Mouse (Mus musculus) embryonic fibroblast, embryonic 13.5 days (primary cell): ENCODE measurements around the gene Agtr1b. TPM values are rescaled to one million over a fixed set of nuclear protein-coding genes. Genes with fewer than 3 reads are reported as not detected.

Experiments used
- H3K27ac ChIP-seq: 2 replicates; pipeline ENCODE4 v1.5.1; 2012; ENCODE audit warnings: low read length, control low read depth, inconsistent platforms; ENCODE audit not compliant: insufficient read depth
- H3K4me1 ChIP-seq: 2 replicates; pipeline ENCODE4 v1.6.1; 2011; ENCODE audit warnings: low read length; ENCODE audit not compliant: control insufficient read depth, insufficient read depth
- H3K4me3 ChIP-seq: 2 replicates; pipeline ENCODE4 v1.5.1; 2011; ENCODE audit warnings: mild to moderate bottlenecking, control low read depth, low read length; ENCODE audit not compliant: insufficient read depth
- CTCF ChIP-seq: IDR thresholded peaks from 2 replicates; pipeline ENCODE4 v1.5.1; 2011; ENCODE audit warnings: mild to moderate bottlenecking, control low read depth, low read length, moderate library complexity, borderline replicate concordance; ENCODE audit not compliant: insufficient read depth
- POLR2A ChIP-seq: IDR thresholded peaks from 2 replicates; pipeline ENCODE4 v1.6.1; 2011; ENCODE audit warnings: low read depth, mild to moderate bottlenecking, control low read depth, low read length, moderate library complexity
- polyA plus RNA-seq: library from polyadenylated mRNA; stranded (reverse); fragments of >200 nt; gene quantifications from 2 replicates; pipeline ENCODE4 v1.2.4, GENCODE M21; 2011; ENCODE audit warnings: low read depth; ENCODE audit not compliant: missing spikeins, insufficient read length

The Agtr1b gene
- not detected in 2 replicates for polyA plus RNA-seq

DNA sequence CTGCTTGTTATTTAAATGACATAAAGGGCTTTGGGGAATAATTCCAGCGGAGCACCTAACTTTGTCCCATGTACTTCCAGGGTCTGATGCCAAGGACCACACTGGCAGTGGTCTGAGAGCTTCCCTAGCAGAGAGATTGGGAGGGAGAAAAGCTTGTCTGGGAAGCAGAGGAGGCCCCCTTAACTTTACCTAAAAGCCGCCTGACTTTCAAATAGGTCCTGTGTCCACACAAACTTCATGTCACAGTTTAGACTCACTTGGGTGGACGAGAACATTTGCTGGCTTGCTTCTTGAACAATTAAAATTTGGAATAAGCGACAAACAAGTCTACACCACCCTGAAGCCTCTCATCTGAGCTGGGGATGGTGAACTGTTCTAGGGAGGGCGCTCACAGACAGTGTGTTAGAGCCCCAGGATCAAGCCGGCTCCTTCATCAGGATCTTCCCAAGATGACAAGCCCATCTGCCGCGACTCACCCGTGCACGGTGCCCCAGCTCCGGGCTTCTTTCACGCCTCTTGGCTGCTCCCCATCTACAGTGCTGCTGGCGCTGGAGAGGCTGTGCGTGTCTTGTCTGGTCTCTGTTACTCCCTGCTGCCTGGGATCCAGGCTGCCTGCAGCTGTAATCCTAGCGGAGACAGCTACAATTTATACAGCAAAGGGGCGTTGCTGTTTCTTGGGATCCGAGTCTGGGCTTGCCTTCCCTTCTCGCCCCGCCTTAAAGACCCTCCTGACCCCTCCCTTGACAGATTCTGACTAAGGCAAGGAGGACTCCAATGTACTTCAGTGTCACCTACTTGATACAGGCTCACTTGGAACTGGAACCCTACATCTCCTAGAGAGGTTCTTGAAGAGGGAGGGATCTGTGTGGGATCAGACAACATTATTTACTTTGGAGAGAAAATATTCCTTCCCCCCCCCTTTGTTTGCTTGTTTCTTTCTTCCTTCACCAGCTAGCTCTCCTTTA lies at the start of gene Agtr1b:
Gene Agtr1b, minus strand, starts transcription at position 620 of the 965 bp plus-strand sequence.
- no peak within 1 kb of the TSS for H3K4me3 ChIP-seq

DNA sequence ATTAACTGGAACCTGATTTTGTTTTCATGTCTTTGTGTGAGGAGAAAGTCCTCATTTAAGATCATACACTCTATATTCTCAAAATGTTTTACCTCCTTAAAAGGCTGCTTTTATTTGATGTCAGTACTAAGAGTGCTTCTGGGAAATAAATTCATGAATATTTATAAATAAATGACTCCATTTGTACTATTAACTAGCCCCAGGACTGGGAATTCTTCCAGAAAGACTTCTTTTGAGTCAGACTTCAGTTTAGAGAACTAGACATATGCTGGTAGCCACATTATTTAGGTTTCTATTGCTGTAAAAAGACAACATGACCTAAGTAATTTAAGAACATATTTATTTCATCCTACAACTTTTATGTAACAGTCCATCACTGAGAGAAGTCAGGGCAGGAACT lies 13.4 kb downstream of the Agtr1b start:
- H3K27ac ChIP-seq = no peak overlapping the region
- no peak overlapping the region for H3K4me3 ChIP-seq
- TF ChIP-seq POLR2A (no peak), CTCF (no peak)
- H3K4me1 ChIP-seq = no peaks in the 10 kb centered on the region

More for the DNA sequence above, at the start of gene Agtr1b:
- H3K4me1 ChIP-seq = no peaks in the 10 kb centered on the region
- TF ChIP-seq POLR2A (no peak), CTCF (no peak)
- H3K27ac ChIP-seq = no peak within 1 kb of the TSS

DNA sequence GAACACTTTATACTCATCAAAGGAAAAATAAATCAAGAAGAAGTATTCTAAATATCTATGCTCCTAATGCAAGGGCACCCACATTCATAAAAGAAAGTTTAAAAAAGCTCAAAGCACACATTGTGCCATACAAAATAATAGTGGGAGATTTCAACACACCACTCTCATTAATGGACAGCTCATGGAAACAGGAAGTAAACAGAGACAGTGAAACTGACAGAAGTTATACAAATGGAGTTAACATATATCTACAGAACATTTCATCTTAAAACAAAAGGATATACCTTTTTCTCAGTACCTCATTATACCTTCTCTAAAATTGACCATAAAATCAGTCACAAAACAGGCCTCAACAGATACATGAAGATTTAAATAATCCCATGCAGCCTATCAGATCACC lies 18.8 kb downstream of the Agtr1b start:
- Histone ChIP-seq H3K4me1 (no peaks in the 10 kb centered on the region), H3K27ac (no peak overlapping the region), H3K4me3 (no peak overlapping the region)
- TF ChIP-seq CTCF (no peak), POLR2A (no peak)

DNA sequence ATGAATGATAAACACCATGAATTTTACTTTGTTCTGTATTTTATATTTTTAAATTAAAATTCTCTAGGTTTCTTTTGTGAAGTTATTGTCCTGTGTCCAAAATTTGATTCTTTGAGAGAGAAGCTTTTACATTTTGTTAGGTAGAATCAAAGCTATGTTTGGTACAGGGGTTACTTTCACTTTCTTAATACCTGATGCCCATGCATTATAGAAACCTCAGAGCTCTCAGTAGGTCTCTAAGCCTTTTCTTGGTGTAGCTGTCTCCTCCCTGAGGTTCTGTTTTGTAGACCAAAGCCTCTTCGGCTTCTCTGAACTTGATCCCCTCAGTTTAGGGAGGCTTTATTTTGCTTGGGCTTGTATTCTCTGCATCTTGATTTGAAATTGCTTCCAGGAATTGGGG lies 26.6 kb downstream of the Agtr1b start:
- Histone ChIP-seq H3K4me1 (no peaks in the 10 kb centered on the region), H3K27ac (no peak overlapping the region), H3K4me3 (no peak overlapping the region)
- TF ChIP-seq CTCF (no peak), POLR2A (no peak)

DNA sequence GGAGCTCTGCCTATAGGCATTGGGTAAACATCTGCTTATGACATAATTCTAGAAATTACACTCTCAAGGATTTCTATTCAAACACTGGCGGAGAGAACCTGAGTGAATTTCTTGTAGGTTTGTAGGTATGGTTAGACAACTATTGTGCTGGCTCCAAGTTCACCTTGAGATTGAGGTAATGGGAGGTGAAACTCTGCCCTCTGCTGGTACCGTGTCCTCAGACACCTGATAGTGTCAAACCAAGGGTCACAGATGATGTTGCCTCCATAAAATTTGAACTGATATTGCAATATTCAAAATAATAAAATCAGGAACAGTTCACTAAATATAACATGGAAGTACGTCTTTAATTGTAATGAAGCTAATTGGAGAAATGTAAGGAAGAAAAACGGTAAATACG lies 32.3 kb downstream of the Agtr1b start:
- Histone ChIP-seq H3K27ac (no peak overlapping the region), H3K4me3 (no peak overlapping the region), H3K4me1 (no peaks in the 10 kb centered on the region)
- 0 out of 2 replicates have a peak, but pooled peaks have one; percentile 18 for TF ChIP-seq CTCF
- no peak for TF ChIP-seq POLR2A

DNA sequence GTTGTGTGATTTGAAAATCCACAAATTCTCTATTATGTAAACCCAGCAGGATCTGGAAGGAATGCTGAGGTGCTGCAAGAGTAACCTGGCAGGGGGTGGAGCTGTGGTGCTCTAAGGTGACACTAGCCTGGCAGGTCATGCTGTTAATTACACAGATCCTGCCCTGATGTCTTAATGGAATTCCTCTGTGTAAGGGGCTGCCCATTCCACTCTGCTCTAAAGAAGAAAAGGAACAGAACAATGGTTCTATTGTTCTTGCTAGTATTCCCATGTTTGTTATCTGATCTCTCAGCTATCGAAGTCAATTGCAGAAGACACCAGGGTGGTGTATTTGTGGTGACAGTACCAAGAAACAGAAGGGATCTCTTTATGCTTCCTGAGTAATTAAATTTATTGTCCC lies 49.7 kb downstream of the Agtr1b start:
- TF ChIP-seq POLR2A (no peak), CTCF (no peak)
- no peak overlapping the region for H3K27ac ChIP-seq
- H3K4me1 ChIP-seq = no peaks in the 10 kb centered on the region
- no peak overlapping the region for H3K4me3 ChIP-seq

DNA sequence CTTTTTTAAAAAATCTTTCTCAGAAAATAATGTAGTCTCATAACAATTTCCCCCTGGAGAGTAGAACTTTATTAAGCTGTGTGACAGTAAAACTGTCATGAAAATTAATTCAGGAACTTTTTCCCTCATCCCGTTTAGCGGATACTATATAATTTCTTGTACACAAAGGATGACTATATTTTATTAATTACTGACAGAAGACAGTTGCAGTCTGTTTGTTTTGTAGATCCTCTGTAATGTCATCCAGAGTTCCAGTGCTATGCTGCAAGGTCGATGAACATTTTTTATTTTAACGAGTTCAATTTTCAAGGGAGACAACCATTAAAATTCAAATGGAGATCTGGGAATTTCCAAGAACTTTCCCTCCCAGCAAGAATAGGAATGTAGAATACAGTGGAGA lies 57.8 kb downstream of the Agtr1b start:
- Histone ChIP-seq H3K27ac (no peak overlapping the region), H3K4me3 (no peak overlapping the region), H3K4me1 (no peaks in the 10 kb centered on the region)
- TF ChIP-seq CTCF (no peak), POLR2A (no peak)

DNA sequence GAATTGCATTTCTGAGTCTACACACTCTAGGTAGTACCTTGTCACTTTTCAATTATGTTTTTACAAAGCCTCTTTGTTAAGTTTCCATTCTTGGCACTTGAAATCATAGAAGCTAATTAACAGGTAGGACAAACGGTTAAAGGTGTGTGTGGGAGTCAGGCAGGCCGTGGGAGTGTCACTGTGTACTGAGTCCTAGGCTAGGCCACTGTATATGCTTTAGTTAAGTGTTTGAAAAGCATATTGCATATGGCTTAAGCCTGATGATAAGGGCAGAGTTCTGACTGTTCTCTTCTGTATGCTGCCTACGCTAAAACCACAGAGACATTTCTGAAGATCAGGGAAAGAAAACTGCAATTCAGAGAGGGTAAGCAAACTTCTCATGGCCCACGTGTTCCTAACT lies 59.7 kb downstream of the Agtr1b start:
- Histone ChIP-seq H3K4me1 (no peaks in the 10 kb centered on the region), H3K4me3 (no peak overlapping the region), H3K27ac (no peak overlapping the region)
- TF ChIP-seq CTCF (no peak), POLR2A (no peak)

DNA sequence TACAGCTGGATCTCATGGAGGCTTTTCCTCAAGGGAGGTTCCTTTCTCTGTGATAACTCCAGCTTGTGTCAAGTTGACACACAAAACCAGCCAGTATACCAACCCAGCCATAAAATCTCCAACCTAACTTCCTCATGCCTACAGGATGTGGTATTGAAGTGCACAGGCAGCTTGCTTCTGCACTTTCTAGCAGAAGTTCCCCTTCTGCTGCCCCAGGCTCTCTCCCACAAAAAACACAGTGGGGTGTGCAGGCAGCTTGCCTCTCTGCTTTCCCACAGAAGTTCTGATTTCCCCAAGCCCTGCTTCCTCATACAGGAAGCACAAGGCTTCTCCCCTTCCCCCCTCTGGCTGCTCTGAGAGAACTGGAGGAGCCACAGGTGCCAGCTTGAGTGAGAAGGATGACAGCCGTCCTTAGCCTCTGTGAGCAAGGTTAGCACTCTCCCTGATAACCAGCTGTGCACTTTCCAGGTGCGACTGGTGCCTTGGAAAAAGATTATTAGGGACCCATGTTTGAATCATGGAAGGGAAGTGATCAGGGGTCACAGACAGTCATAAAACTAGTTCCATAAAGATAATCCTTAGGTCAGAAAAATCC lies 62.1 kb downstream of the Agtr1b start:
- no peaks in the 10 kb centered on the region for H3K4me1 ChIP-seq
- TF ChIP-seq POLR2A (no peak), CTCF (no peak)
- no peak overlapping the region for H3K27ac ChIP-seq
- H3K4me3 ChIP-seq = no peak overlapping the region

DNA sequence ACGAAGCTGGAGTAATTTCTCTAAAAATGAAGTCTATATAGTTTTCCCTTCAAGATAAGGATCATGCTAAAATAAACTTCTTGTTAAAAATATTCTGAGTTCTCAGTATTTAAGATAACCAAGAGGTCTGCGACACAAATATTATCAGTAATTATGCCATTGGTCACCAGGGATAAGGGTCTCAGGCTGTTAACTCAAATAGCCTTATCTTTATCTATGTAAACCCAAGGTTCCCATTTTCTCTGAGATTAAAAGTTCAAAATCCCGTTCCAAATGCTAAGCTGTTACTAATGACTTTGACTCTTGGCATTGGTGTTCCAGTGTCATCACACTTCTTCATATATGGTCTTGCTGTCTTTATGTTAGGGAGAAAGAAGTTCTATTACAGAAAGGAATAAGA lies 71.4 kb downstream of the Agtr1b start:
- Histone ChIP-seq H3K27ac (no peak overlapping the region), H3K4me1 (no peaks in the 10 kb centered on the region), H3K4me3 (no peak overlapping the region)
- TF ChIP-seq POLR2A (no peak), CTCF (no peak)
